Mouse (Mus musculus) kidney, postnatal 36 days (tissue): ENCODE results near the gene Notch4.

ENCODE experiments used
- DNase-seq, 2 experiments: peaks; one replicate each; pipeline ENCODE4 v3.0.0; 2021 to 2022; ENCODE audit warnings: mixed read lengths in 2 of 2

Gene Notch4

GRCm38 (mm10) chr17:34597566-34598095 lies 33.6 kb downstream of the Notch4 start, which contains the start of gene Ager:
Gene Ager (plus strand): TSS chr17:34597862.
- DNase-seq, result no peak

- no peak for DNase-seq
Observed at GRCm38 (mm10) chr17:34599891-34600290, 35.8 kb downstream of the Notch4 start.

GRCm38 (mm10) chr17:34601796-34602195 lies 37.7 kb downstream of the Notch4 start:
- no peak for DNase-seq

- peak; percentile 99 to 100 for DNase-seq
Observed at GRCm38 (mm10) chr17:34603375-34604060, 39.5 kb downstream of the Notch4 start, which contains the start of gene Rnf5. Gene Rnf5 (minus strand): TSS chr17:34603690.

GRCm38 (mm10) chr17:34604061-34604508 lies 40.0 kb downstream of the Notch4 start, which contains the start of gene Agpat1:
Gene Agpat1 (plus strand): TSS chr17:34604262.
- peak; percentile 98 to 100 for DNase-seq

- DNase-seq, result peak; percentile 83 to 90
Observed at GRCm38 (mm10) chr17:34604511-34605237, 40.6 kb downstream of the Notch4 start.

- DNase-seq, result peak; percentile 98 to 99
Observed at GRCm38 (mm10) chr17:34605609-34606008, 41.5 kb downstream of the Notch4 start.

- DNase-seq, result no peak
Observed at GRCm38 (mm10) chr17:34606186-34607039, 42.3 kb downstream of the Notch4 start.

GRCm38 (mm10) chr17:34607997-34608396 lies 43.9 kb downstream of the Notch4 start:
- peak in 1 of 2 experiments; percentile 47 for DNase-seq

GRCm38 (mm10) chr17:34611050-34611449 lies 47.0 kb downstream of the Notch4 start:
- DNase-seq, result no peak

- DNase-seq, result no peak
Observed at GRCm38 (mm10) chr17:34613054-34613645, 49.1 kb downstream of the Notch4 start.

GRCm38 (mm10) chr17:34613830-34614229 lies 49.8 kb downstream of the Notch4 start:
- no peak for DNase-seq

GRCm38 (mm10) chr17:34615871-34616270 lies 51.8 kb downstream of the Notch4 start, which contains the start of gene Egfl8:
Gene Egfl8 (minus strand): TSS chr17:34615971.
- no peak for DNase-seq

- peak; percentile 82 to 88 for DNase-seq
Observed at GRCm38 (mm10) chr17:34618999-34619398, 54.9 kb downstream of the Notch4 start.

GRCm38 (mm10) chr17:34621006-34621405 lies 56.9 kb downstream of the Notch4 start:
- no peak for DNase-seq

GRCm38 (mm10) chr17:34623161-34623560 lies 59.1 kb downstream of the Notch4 start:
- no peak for DNase-seq

GRCm38 (mm10) chr17:34624981-34625380 lies 60.9 kb downstream of the Notch4 start:
- DNase-seq, result no peak

GRCm38 (mm10) chr17:34626062-34626772 lies 62.1 kb downstream of the Notch4 start:
- peak in 1 of 2 experiments; percentile 57 for DNase-seq

- DNase-seq, result no peak
Observed at GRCm38 (mm10) chr17:34626773-34627092, 62.7 kb downstream of the Notch4 start.

GRCm38 (mm10) chr17:34627093-34627942 lies 63.2 kb downstream of the Notch4 start:
- DNase-seq, result peak; percentile 94 to 95
